Mouse (Mus musculus) layer of hippocampus, postnatal 14 days (tissue): ENCODE data around the gene Hyal2. TPM values are rescaled to one million over a fixed set of nuclear protein-coding genes. Genes with fewer than 3 reads are reported as not detected.
A peak's percentile ranks its signal among the peaks of the same experiment; 100 is the strongest.

Experiments used
- DNase-seq, 2 experiments: peaks; one replicate each; pipeline ENCODE4 v3.0.0; 2021 to 2022; ENCODE audit warnings: low spot score in 2 of 2, mixed read lengths in 1 of 2
- long read RNA-seq, 2 experiments: library from polyadenylated mRNA; stranded (forward); transcript quantifications; one replicate each; pipeline ENCODE4 v2.0.0; 2021
- total RNA-seq, 2 experiments: library from RNA; stranded (reverse); gene quantifications; 2 replicates each; pipeline ENCODE4 v1.2.3; 2021

Hyal2 gene
- 10 to 100 TPM; 14.6 to 16.8 TPM for total RNA-seq
- long read RNA-seq, experiment 1, transcript Hyal2-201 (4 exons, 1,893 nt), result major isoform, 14 of 18 reads
- long read RNA-seq, experiment 1, partial matches to known transcripts, result 0 of 18 reads
- long read RNA-seq, experiment 1, other reads (novel, unspliced or antisense), result 2 of 18 reads
- long read RNA-seq, experiment 2, transcript Hyal2-201 (4 exons, 1,893 nt), result major isoform, 9 of 15 reads
- long read RNA-seq, experiment 2, partial matches to known transcripts, result 1 of 15 reads
- long read RNA-seq, experiment 2, other reads (novel, unspliced or antisense), result 3 of 15 reads

GRCm38 (mm10) chr9:107567702-107568319 lies at the start of gene Hyal2:
Gene Hyal2 (plus strand): TSS chr9:107567945.
- DNase-seq, result no peak

- DNase-seq, result no peak
Measured at GRCm38 (mm10) chr9:107520331-107520730, 47.4 kb upstream of the Hyal2 start.

- DNase-seq, result no peak
Measured at GRCm38 (mm10) chr9:107521190-107521589, 46.6 kb upstream of the Hyal2 start.

- no peak for DNase-seq
Measured at GRCm38 (mm10) chr9:107521711-107522399, 45.9 kb upstream of the Hyal2 start.

GRCm38 (mm10) chr9:107522400-107522711 lies 45.4 kb upstream of the Hyal2 start:
- no peak for DNase-seq

- peak in 1 of 2 experiments; percentile 71 for DNase-seq
Measured at GRCm38 (mm10) chr9:107526198-107527026, 41.3 kb upstream of the Hyal2 start.

GRCm38 (mm10) chr9:107533791-107534407 lies 33.8 kb upstream of the Hyal2 start, which contains the start of gene Tmem115:
Gene Tmem115 (plus strand): TSS chr9:107533945.
- peak; percentile 90 to 98 for DNase-seq

- DNase-seq, result no peak
Measured at GRCm38 (mm10) chr9:107534408-107535202, 33.1 kb upstream of the Hyal2 start.

- DNase-seq, result peak in 1 of 2 experiments; percentile 75
Measured at GRCm38 (mm10) chr9:107538231-107538630, 29.5 kb upstream of the Hyal2 start.

GRCm38 (mm10) chr9:107538711-107539110 lies 29.0 kb upstream of the Hyal2 start:
- DNase-seq, result no peak

GRCm38 (mm10) chr9:107539940-107540339 lies 27.8 kb upstream of the Hyal2 start:
- DNase-seq, result no peak

- DNase-seq, result no peak
Measured at GRCm38 (mm10) chr9:107540420-107540819, 27.3 kb upstream of the Hyal2 start.

GRCm38 (mm10) chr9:107541005-107541404 lies 26.7 kb upstream of the Hyal2 start:
- no peak for DNase-seq

- peak; percentile 94 to 95 for DNase-seq
Measured at GRCm38 (mm10) chr9:107541474-107542351, 26.0 kb upstream of the Hyal2 start, which contains the start of the genes Cyb561d2 and Nprl2. Gene Cyb561d2 (minus strand): TSS chr9:107542193. Gene Nprl2 (plus strand): TSS chr9:107542226.

- DNase-seq, result no peak
Measured at GRCm38 (mm10) chr9:107542352-107542686, 25.4 kb upstream of the Hyal2 start.

- no peak for DNase-seq
Measured at GRCm38 (mm10) chr9:107542721-107543120, 25.0 kb upstream of the Hyal2 start.

GRCm38 (mm10) chr9:107543299-107543698 lies 24.4 kb upstream of the Hyal2 start:
- no peak for DNase-seq

GRCm38 (mm10) chr9:107544196-107544700 lies 23.5 kb upstream of the Hyal2 start:
- no peak for DNase-seq

- no peak for DNase-seq
Measured at GRCm38 (mm10) chr9:107544729-107545128, 23.0 kb upstream of the Hyal2 start.
